Mouse (Mus musculus) erythroid progenitor cell, adult 5-6 weeks (primary cell): ENCODE measurements around the gene Bdh2. TPM values are rescaled to one million over a fixed set of nuclear protein-coding genes. Genes with fewer than 3 reads are reported as not detected.
A peak's percentile ranks its signal among the peaks of the same experiment; 100 is the strongest.

Experiments
- ATAC-seq: replicated peaks from 2 replicates; pipeline ENCODE4 v1.8.0; 2016; ENCODE audit warnings: moderate number of reproducible peaks, mild to moderate bottlenecking, moderate TSS enrichment, inconsistent platforms; ENCODE audit not compliant: poor library complexity, low FRiP score, severe bottlenecking
- total RNA-seq, 2 experiments: library from RNA; stranded (forward) in 1 of 2; stranded (reverse) in 1 of 2; fragments of 150-400 nt in 1 of 2; fragments of 186-747, 209-891 nt in 1 of 2; gene quantifications; 2 replicates each; pipeline versions ENCODE4 v1.2.3 to v1.2.4; 2015 to 2017; ENCODE audit warnings: low replicate concordance in 2 of 2

Bdh2 gene
- total RNA-seq (2015; ENCODE audit: low replicate concordance) = not detected in 2 replicates
- total RNA-seq (2017; ENCODE audit: low replicate concordance) = not detected in 2 replicates

- ATAC-seq = peak; percentile 33; the same call in 1 of the 2 replicates
These were observed at the start of gene Bdh2 for GRCm38 (mm10) chr3:135280669-135281415. Gene Bdh2, plus strand, starts transcription at chr3:135281221.

GRCm38 (mm10) chr3:135232058-135232457 is 49.0 kb upstream of the Bdh2 start:
- no peak for ATAC-seq

GRCm38 (mm10) chr3:135232462-135232861 is 48.6 kb upstream of the Bdh2 start:
- no peak for ATAC-seq

GRCm38 (mm10) chr3:135245733-135246132 is 35.3 kb upstream of the Bdh2 start:
- ATAC-seq = no peak

- no peak for ATAC-seq
These were observed 34.2 kb upstream of the Bdh2 start for GRCm38 (mm10) chr3:135246828-135247227.

GRCm38 (mm10) chr3:135249104-135249503 is 31.9 kb upstream of the Bdh2 start:
- peak; percentile 85 for ATAC-seq

GRCm38 (mm10) chr3:135251825-135252224 is 29.2 kb upstream of the Bdh2 start:
- no peak for ATAC-seq

- ATAC-seq = no peak
These were observed 26.2 kb upstream of the Bdh2 start for GRCm38 (mm10) chr3:135254784-135255183.

- no peak for ATAC-seq
These were observed 22.1 kb upstream of the Bdh2 start for GRCm38 (mm10) chr3:135258919-135259318.

GRCm38 (mm10) chr3:135260233-135260632 is 20.8 kb upstream of the Bdh2 start:
- ATAC-seq = no peak

- no peak for ATAC-seq
These were observed 12.4 kb upstream of the Bdh2 start for GRCm38 (mm10) chr3:135268616-135269015.

- no peak for ATAC-seq
These were observed 11.5 kb upstream of the Bdh2 start for GRCm38 (mm10) chr3:135269391-135269990.

GRCm38 (mm10) chr3:135272627-135273026 is 8.4 kb upstream of the Bdh2 start:
- no peak for ATAC-seq

- no peak for ATAC-seq
These were observed 8.0 kb upstream of the Bdh2 start for GRCm38 (mm10) chr3:135273047-135273446.

- ATAC-seq = no peak
These were observed 861 bp upstream of the Bdh2 start for GRCm38 (mm10) chr3:135280160-135280559.

- ATAC-seq = no peak
These were observed 680 bp downstream of the Bdh2 start for GRCm38 (mm10) chr3:135281701-135282100.

GRCm38 (mm10) chr3:135285256-135285655 is 4.2 kb downstream of the Bdh2 start:
- no peak for ATAC-seq

- no peak for ATAC-seq
These were observed 4.8 kb downstream of the Bdh2 start for GRCm38 (mm10) chr3:135285807-135286206.

GRCm38 (mm10) chr3:135288138-135288750 is 7.2 kb downstream of the Bdh2 start:
- no peak for ATAC-seq

GRCm38 (mm10) chr3:135289148-135289547 is 8.1 kb downstream of the Bdh2 start:
- ATAC-seq = no peak
